Mouse (Mus musculus): Measurements from ENCODE around the gene 5031439G07Rik.

GRCm38 (mm10) chr15:85037343-85037690, 49.0 kb upstream of the 5031439G07Rik start:
- TF ChIP-seq TAL1 (IDR thresholded peaks at IDR 0.05; ENCODE audit: low read length) (no peak), GATA1 (IDR thresholded peaks at IDR 0.05; ENCODE audit: low read length) (no peak)
